Comparison of ENCODE assay signal across 8 mouse cellular contexts in genomic region chr16:11035790-11036431, GRCm38 (mm10). TPM values are rescaled to one million over a fixed set of nuclear protein-coding genes. Genes with fewer than 3 reads are reported as not detected.
DNase-seq lines count a peak whose midpoint lies in the region; ATAC-seq and TF ChIP-seq lines count a peak whose summit lies in the region.

No protein-coding gene starts in this region.

- no peaks in the 10 kb centered on the region for H3K36me3 ChIP-seq in C2C12 (ENCODE audit: control insufficient read depth, insufficient read depth)
- no peaks in the 10 kb centered on the region for H3K36me3 ChIP-seq in embryonic facial prominence, embryonic 11.5 days (replicated peaks; ENCODE audit: control insufficient read depth, insufficient read depth, low read depth, low read length)
- H3K36me3 ChIP-seq in heart, embryonic 10.5 days = no peaks in the 10 kb centered on the region
- H3K36me3 ChIP-seq in liver, adult 2 months (ENCODE audit: control insufficient read depth, insufficient read depth, low read length) = no peaks in the 10 kb centered on the region
- no peaks in the 10 kb centered on the region for H3K36me3 ChIP-seq in splenic B cell, adult 2 months (ENCODE audit: control insufficient read depth, insufficient read depth, low read length, poor library complexity, severe bottlenecking)

- H3ac ChIP-seq in C2C12 (ENCODE audit: control insufficient read depth, insufficient read length, low read depth) = no peak overlapping the region

- no peak overlapping the region for H3K9ac ChIP-seq in embryonic facial prominence, embryonic 11.5 days (replicated peaks; ENCODE audit: low read length)
- H3K9ac ChIP-seq in liver, adult 2 months (ENCODE audit: low read depth, low read length) = no peak overlapping the region

- peak; percentile 87 for DNase-seq in adrenal gland, postnatal 14 days
- peak; percentile 91 for DNase-seq in embryonic facial prominence, embryonic 11.5 days (ENCODE audit: low spot score)
- peak; percentile 88 for DNase-seq in heart, embryonic 10.5 days (ENCODE audit: low spot score)
- peak; percentile 37 to 73 for DNase-seq in kidney, adult 8-10 months
- peak; percentile 18 for DNase-seq in liver, adult 2 months (ENCODE audit: extremely low read depth, low read depth, low spot score)
- peak; percentile 84 for DNase-seq in neural tube, embryonic 10.5 days (ENCODE audit: extremely low spot score, low spot score)
- peak; percentile 87 for DNase-seq in splenic B cell, adult 2 months (ENCODE audit: low read depth, low spot score)

- no peaks in the 10 kb centered on the region for H3K27me3 ChIP-seq in C2C12 (ENCODE audit: control insufficient read depth, insufficient read depth, insufficient read length)
- no peaks in the 10 kb centered on the region for H3K27me3 ChIP-seq in embryonic facial prominence, embryonic 11.5 days (ENCODE audit: control insufficient read depth, insufficient read depth, low read length)
- 0 out of 2 replicates have a peak, but pooled peaks cover 4% of the 10 kb centered on the region for H3K27me3 ChIP-seq in heart, embryonic 10.5 days (ENCODE audit: insufficient read depth, poor library complexity, severe bottlenecking)
- no peaks in the 10 kb centered on the region for H3K27me3 ChIP-seq in liver, adult 2 months (ENCODE audit: control insufficient read depth, insufficient read depth, low read length)
- no peaks in the 10 kb centered on the region for H3K27me3 ChIP-seq in splenic B cell, adult 2 months (ENCODE audit: control insufficient read depth, insufficient read depth, low read length, poor library complexity, severe bottlenecking)

- TF ChIP-seq CTCF in C2C12 (IDR thresholded peaks at IDR 0.05; ENCODE audit: control insufficient read depth, insufficient read depth, insufficient read length) = peak; percentile 85
- TF ChIP-seq CTCF in liver, adult 2 months (IDR thresholded peaks at IDR 0.05; ENCODE audit: low read depth, low read length) = peak; percentile 95

- no peak overlapping the region for H3K4me2 ChIP-seq in embryonic facial prominence, embryonic 11.5 days (ENCODE audit: low read depth, low read length)

- H3K4me3 ChIP-seq in C2C12 (ENCODE audit: insufficient read depth, poor library complexity, severe bottlenecking) = no peak overlapping the region
- H3K4me3 ChIP-seq in embryonic facial prominence, embryonic 11.5 days (ENCODE audit: low read depth, low read length) = no peak overlapping the region
- no peak overlapping the region for H3K4me3 ChIP-seq in heart, embryonic 10.5 days
- H3K4me3 ChIP-seq in liver, adult 2 months (ENCODE audit: insufficient read depth, low read depth, low read length) = no peak overlapping the region

- no peaks in the 10 kb centered on the region for H3K4me1 ChIP-seq in embryonic facial prominence, embryonic 11.5 days (ENCODE audit: control insufficient read depth, insufficient read depth, low read length)
- no peaks in the 10 kb centered on the region for H3K4me1 ChIP-seq in heart, embryonic 10.5 days
- H3K4me1 ChIP-seq in liver, adult 2 months (ENCODE audit: control insufficient read depth, insufficient read depth, low read length) = no peaks in the 10 kb centered on the region

- no peaks in the 10 kb centered on the region for H3K9me3 ChIP-seq in embryonic facial prominence, embryonic 11.5 days (replicated peaks; ENCODE audit: control insufficient read depth, low read length)
- H3K9me3 ChIP-seq in heart, embryonic 10.5 days = no peaks in the 10 kb centered on the region

- ATAC-seq in embryonic facial prominence, embryonic 11.5 days (replicated peaks; ENCODE audit: insufficient number of reproducible peaks, low FRiP score, low TSS enrichment, low read depth) = peak; percentile 60

- no peaks in the 10 kb centered on the region for H3K79me2 ChIP-seq in C2C12 (ENCODE audit: control insufficient read depth, insufficient read depth)
- no peaks in the 10 kb centered on the region for H3K79me2 ChIP-seq in liver, adult 2 months (ENCODE audit: control insufficient read depth, insufficient read depth, low read length)

- WGBS in embryonic facial prominence, embryonic 11.5 days = 25% methylated on average over 15 of the region's 15 CpGs
- WGBS in heart, embryonic 10.5 days = 25% methylated on average over 15 of the region's 15 CpGs
- 36% methylated on average over 15 of the region's 15 CpGs for WGBS in liver, adult 2 months

- TF ChIP-seq POLR2A in liver, adult 2 months (IDR thresholded peaks at IDR 0.05; ENCODE audit: extremely low read depth, insufficient read depth, low read length) = no peak

- H3K79me3 ChIP-seq in C2C12 (ENCODE audit: low read depth) = no peaks in the 10 kb centered on the region

- no peak overlapping the region for H3K27ac ChIP-seq in embryonic facial prominence, embryonic 11.5 days (replicated peaks; ENCODE audit: low read depth, low read length)
- H3K27ac ChIP-seq in heart, embryonic 10.5 days = no peak overlapping the region
- no peak overlapping the region for H3K27ac ChIP-seq in liver, adult 2 months (replicated peaks; ENCODE audit: insufficient read depth, low read depth, low read length)

TF ChIP-seq in C2C12, 6 proteins besides CTCF, POLR2A, EP300 and RAD21:
- TF ChIP-seq MAX (IDR thresholded peaks at IDR 0.05) = no peak
- TF ChIP-seq CEBPB (IDR thresholded peaks at IDR 0.05; ENCODE audit: low read depth) = no peak
- peak; percentile 81 for TF ChIP-seq USF1 (IDR thresholded peaks at IDR 0.05; ENCODE audit: low read depth)
TF ChIP-seq in C2C12: peak in this region for 1.

RNA-seq across cellular contexts. Expression of gene Snn, which starts 24.8 kb away (rescaled TPM):
- 54.1 TPM for polyA plus RNA-seq in C2C12 (2012; fragmentation: generic; extraction: Trizol)
- total RNA-seq in adrenal gland, postnatal 14 days (2021) = 16.3 and 24.0 TPM in 2 replicates
- polyA plus RNA-seq in embryonic facial prominence, embryonic 11.5 days (2014; fragmentation: Nextera tagmentation; extraction: Ambion mirVana) = 66.4 and 75.6 TPM in 2 replicates
- 37.2 and 38.3 TPM in 2 replicates for polyA plus RNA-seq in heart, embryonic 10.5 days (2016; fragmentation: Nextera tagmentation; extraction: Ambion mirVana)
- 1.0 and 1.9 TPM in 2 replicates for total RNA-seq in liver, adult 2 months (2014; rRNA removed)
- polyA plus RNA-seq in liver, adult 2 months (2012; rRNA removed) = 1.2 and 2.5 TPM in 2 replicates

RNA-seq across cellular contexts. Expression of gene Litaf, which starts 30.0 kb away (rescaled TPM):
- 116 TPM for polyA plus RNA-seq in C2C12 (2012; fragmentation: generic; extraction: Trizol)
- total RNA-seq in adrenal gland, postnatal 14 days (2021) = 38.6 and 47.5 TPM in 2 replicates
- 92.5 and 94.4 TPM in 2 replicates for polyA plus RNA-seq in embryonic facial prominence, embryonic 11.5 days (2014; fragmentation: Nextera tagmentation; extraction: Ambion mirVana)
- polyA plus RNA-seq in heart, embryonic 10.5 days (2016; fragmentation: Nextera tagmentation; extraction: Ambion mirVana) = 60.8 and 68.7 TPM in 2 replicates
- total RNA-seq in liver, adult 2 months (2014; rRNA removed) = 27.4 and 44.2 TPM in 2 replicates
- polyA plus RNA-seq in liver, adult 2 months (2012; rRNA removed) = 161 and 185 TPM in 2 replicates

Comparison
In these comparisons a context has a peak if more than half of its experiments do, and no peak if none do; other contexts are left out.
1. DNase-seq: peak in every context shown above with its lines; median percentile 91 in embryonic facial prominence, embryonic 11.5 days; 88 in heart, embryonic 10.5 days; 87 in adrenal gland, postnatal 14 days; 87 in splenic B cell, adult 2 months; 84 in neural tube, embryonic 10.5 days; 55 in kidney, adult 8-10 months; 18 in liver, adult 2 months.
2. RNA of gene Snn, which starts 24.8 kb away (polyA plus RNA-seq): 66.4 to 75.6 TPM in embryonic facial prominence, embryonic 11.5 days, 54.1 TPM in C2C12 (single experiment) and 37.2 to 38.3 TPM in heart, embryonic 10.5 days; 1.2 to 2.5 TPM in liver, adult 2 months; every median in the first group is over 10 times any median in the second.